Mouse (Mus musculus): ENCODE measurements at regions not wholly inside any gene's neighbourhood (a gene's known extent, or its start where the extent isn't known, plus 50 kb on each side); places are given as distances from the start of the nearest gene placed in this dataset.

- no peak for TF ChIP-seq NRF1 (IDR thresholded peaks at IDR 0.05; ENCODE audit: low read depth, low read length)
- no peak for TF ChIP-seq POLR2A (IDR thresholded peaks at IDR 0.05; ENCODE audit: low read depth, low read length)
- TF ChIP-seq CHD2 (IDR thresholded peaks at IDR 0.05; ENCODE audit: low read length) = no peak
- no peak for TF ChIP-seq EP300 (IDR thresholded peaks at IDR 0.05; ENCODE audit: low read length)
Observed at GRCm38 (mm10) chr8:126723259-126724122, 129.7 kb upstream of the Irf2bp2 start.
